Mouse (Mus musculus) neural tube, embryonic 14.5 days (tissue): Measurements from ENCODE around the gene Fam126a. TPM values are rescaled to one million over a fixed set of nuclear protein-coding genes. Genes with fewer than 3 reads are reported as not detected.

Experiments used
- ATAC-seq: fragments of 200-750 bp; cut with Nextera tagmentation; 2 replicates; pipeline ENCODE4 v1.8.0; 2017; ENCODE audit warnings: low read depth, mild to moderate bottlenecking, moderate TSS enrichment, moderate library complexity
- H3K27ac ChIP-seq: fragments of 300-500 bp; sonication (generic); 2 replicates; pipeline ENCODE4 v1.5.1; 2014; ENCODE audit warnings: low read depth, mild to moderate bottlenecking, control low read depth, low read length, moderate library complexity, mixed read lengths
- H3K27me3 ChIP-seq: fragments of 300-500 bp; sonication (generic); 2 replicates; pipeline ENCODE4 v1.6.1; 2014; ENCODE audit warnings: low read length; ENCODE audit not compliant: control insufficient read depth, insufficient read depth
- H3K36me3 ChIP-seq: fragments of 300-500 bp; sonication (generic); 2 replicates; pipeline ENCODE4 v1.6.1; 2014; ENCODE audit warnings: low read length, mixed read lengths; ENCODE audit not compliant: control insufficient read depth, insufficient read depth
- H3K4me1 ChIP-seq: fragments of 300-500 bp; sonication (generic); 2 replicates; pipeline ENCODE4 v1.6.1; 2014; ENCODE audit warnings: low read length; ENCODE audit not compliant: control insufficient read depth, insufficient read depth
- H3K4me2 ChIP-seq: fragments of 300-500 bp; sonication (generic); 2 replicates; pipeline ENCODE4 v1.6.1; 2014; ENCODE audit warnings: mild to moderate bottlenecking, low read depth, low read length, control low read depth
- H3K4me3 ChIP-seq: fragments of 300-500 bp; sonication (generic); 2 replicates; pipeline ENCODE4 v1.5.1; 2014; ENCODE audit warnings: low read depth, low read length, control low read depth, mixed read lengths
- H3K9ac ChIP-seq: fragments of 300-500 bp; sonication (generic); replicated peaks from 2 replicates; pipeline ENCODE4 v1.6.1; 2014; ENCODE audit warnings: low read depth, mild to moderate bottlenecking, control low read depth, low read length, mixed read lengths
- H3K9me3 ChIP-seq: fragments of 300-500 bp; sonication (generic); 2 replicates; pipeline ENCODE4 v1.6.1; 2016; ENCODE audit warnings: low read length; ENCODE audit not compliant: control insufficient read depth
- WGBS: fragments of 180-500 bp; shearing (Covaris S2); extraction: QIAGEN DNeasy Blood & Tissue Kit; methylation state at CpG from one replicate; pipeline ENCODE4 v1.1.7; 2014; 5-methylcytosine and 5-hydroxymethylcytosine counted together
- polyA plus RNA-seq: library from polyadenylated mRNA; unstranded; fragments of >200 nt; fragmentation: Nextera tagmentation; extraction: Ambion mirVana; gene quantifications from 2 replicates; pipeline ENCODE4 v1.2.1, GENCODE M21; 2014

Gene Fam126a
- polyA plus RNA-seq, 1 experiment from 2014 or later = 31.1 TPM

DNA sequence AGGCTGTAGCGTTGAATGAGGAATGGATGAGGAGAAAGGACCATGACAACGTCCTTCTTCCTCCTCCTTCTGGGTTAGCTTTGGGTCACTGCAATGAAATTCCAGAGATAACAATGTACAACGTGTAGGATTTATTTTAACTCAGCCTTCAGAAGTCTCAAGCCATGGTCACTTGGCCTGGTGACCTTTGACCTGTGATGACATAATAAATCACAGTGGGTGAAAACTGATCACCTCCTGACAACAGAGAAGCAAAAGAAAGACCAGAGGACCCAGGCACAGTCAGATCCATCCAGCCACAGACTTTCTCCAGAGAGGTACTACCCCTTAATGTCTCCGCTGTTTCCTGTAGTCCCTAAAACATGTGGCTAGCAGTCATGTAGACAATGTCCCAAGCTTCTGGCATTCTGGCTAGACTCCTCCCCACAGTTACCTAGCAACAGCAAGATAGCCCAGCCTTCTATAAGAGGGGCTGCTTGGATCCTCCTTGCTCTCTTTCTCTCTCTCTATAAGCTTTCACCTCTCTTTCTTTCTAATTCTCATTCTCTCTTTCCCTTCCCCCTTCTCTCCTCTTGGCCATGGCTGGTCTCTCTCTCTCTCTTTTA, 121.9 kb downstream of the Fam126a start:
- 45% methylated on average over 4 of the region's 4 CpGs for WGBS
- Histone ChIP-seq H3K27me3 (no peaks in the 10 kb centered on the region), H3K36me3 (no peaks in the 10 kb centered on the region), H3K9ac (no peak overlapping the region), H3K27ac (no peak overlapping the region), H3K4me1 (no peaks in the 10 kb centered on the region), H3K4me3 (no peak overlapping the region), H3K4me2 (no peak overlapping the region), H3K9me3 (no peaks in the 10 kb centered on the region)
- ATAC-seq = no peak

DNA sequence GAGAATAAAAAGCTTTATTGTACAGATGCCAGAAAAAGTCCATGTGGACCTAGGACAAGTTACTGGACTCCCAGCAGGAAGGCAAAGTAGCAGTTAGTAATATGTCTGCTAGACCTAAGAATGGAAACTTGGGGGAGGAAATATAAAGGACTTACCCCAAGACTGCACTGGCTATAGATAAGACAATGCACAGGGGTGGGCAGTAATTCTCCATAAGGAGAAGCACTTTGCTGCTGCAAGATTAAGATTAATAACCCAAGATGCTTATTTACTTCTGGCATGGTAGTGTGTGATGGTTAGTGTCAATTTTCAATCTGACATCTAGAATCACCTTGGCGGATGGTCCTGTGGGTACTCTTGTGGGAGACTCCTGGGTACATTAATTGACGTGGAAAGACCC, 128.3 kb downstream of the Fam126a start:
- no peak overlapping the region for H3K27ac ChIP-seq
- WGBS = 78% methylated on average over 2 of the region's 2 CpGs
- no peak for ATAC-seq
- no peaks in the 10 kb centered on the region for H3K4me1 ChIP-seq
- no peaks in the 10 kb centered on the region for H3K27me3 ChIP-seq
- no peaks in the 10 kb centered on the region for H3K9me3 ChIP-seq
- no peak overlapping the region for H3K4me2 ChIP-seq
- no peak overlapping the region for H3K9ac ChIP-seq
- H3K36me3 ChIP-seq = no peaks in the 10 kb centered on the region
- H3K4me3 ChIP-seq = no peak overlapping the region

GRCm38 (mm10) chr5:23900190-23900589, 130.3 kb downstream of the Fam126a start:
- no peaks in the 10 kb centered on the region for H3K27me3 ChIP-seq
- H3K4me2 ChIP-seq = no peak overlapping the region
- 77% methylated on average over 4 of the region's 4 CpGs for WGBS
- H3K9me3 ChIP-seq = no peaks in the 10 kb centered on the region
- H3K4me1 ChIP-seq = no peaks in the 10 kb centered on the region
- H3K9ac ChIP-seq = no peak overlapping the region
- no peak for ATAC-seq
- H3K36me3 ChIP-seq = no peaks in the 10 kb centered on the region
- no peak overlapping the region for H3K4me3 ChIP-seq
- H3K27ac ChIP-seq = no peak overlapping the region

DNA sequence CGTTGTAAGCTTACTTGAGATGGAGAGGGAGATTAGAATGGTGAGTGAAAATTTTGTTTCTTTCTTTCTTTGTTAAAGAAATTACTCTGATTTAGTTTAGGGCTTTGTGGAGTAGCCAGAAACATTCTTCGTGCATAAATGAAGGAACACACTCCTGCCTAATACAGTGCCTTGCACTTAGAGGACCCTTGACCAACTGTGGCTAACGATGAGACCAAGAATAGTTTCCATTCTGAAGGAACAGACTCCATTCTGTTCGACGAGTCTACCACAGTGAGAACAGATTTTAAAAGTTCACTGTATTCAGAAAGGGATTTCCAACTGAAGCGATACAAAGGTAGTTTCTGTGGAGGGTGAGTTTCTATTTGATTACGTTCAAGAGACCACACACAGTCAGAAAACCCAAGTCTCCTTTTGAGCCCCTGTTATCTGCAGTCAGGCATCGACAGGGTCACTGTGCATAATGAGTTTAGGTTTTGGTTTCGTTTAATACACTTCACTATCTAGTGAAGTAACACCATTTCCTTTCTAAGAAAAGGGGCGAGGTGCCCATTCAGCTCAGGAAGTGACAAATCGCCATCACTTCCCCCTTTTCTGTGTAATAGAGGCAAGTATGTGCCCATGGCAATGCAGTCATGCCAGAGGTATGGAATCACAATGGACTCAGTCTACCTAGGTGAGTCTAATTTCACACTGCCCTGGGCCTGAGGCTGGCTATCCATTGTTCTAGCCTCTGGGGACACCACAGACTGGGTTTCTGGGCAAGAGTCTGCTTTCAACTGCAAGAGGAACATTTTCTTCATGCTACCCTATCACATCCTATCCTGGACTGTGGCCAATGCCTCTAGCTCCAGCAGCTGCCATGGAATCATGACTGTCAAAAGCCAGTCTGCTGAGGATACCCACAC, 136.4 kb downstream of the Fam126a start:
- no peaks in the 10 kb centered on the region for H3K36me3 ChIP-seq
- H3K4me3 ChIP-seq = no peak overlapping the region
- no peaks in the 10 kb centered on the region for H3K27me3 ChIP-seq
- no peak overlapping the region for H3K4me2 ChIP-seq
- WGBS = 86% methylated on average over 11 of the region's 11 CpGs
- H3K9ac ChIP-seq = no peak overlapping the region
- H3K9me3 ChIP-seq = no peaks in the 10 kb centered on the region
- H3K27ac ChIP-seq = no peak overlapping the region
- H3K4me1 ChIP-seq = no peaks in the 10 kb centered on the region
- ATAC-seq = no peak

GRCm38 (mm10) chr5:23893156-23893863, 137.2 kb downstream of the Fam126a start:
- WGBS = 74% methylated on average over 5 of the region's 5 CpGs
- no peaks in the 10 kb centered on the region for H3K27me3 ChIP-seq
- no peaks in the 10 kb centered on the region for H3K9me3 ChIP-seq
- H3K9ac ChIP-seq = no peak overlapping the region
- H3K4me2 ChIP-seq = no peak overlapping the region
- no peak overlapping the region for H3K4me3 ChIP-seq
- ATAC-seq = no peak
- H3K4me1 ChIP-seq = no peaks in the 10 kb centered on the region
- H3K36me3 ChIP-seq = no peaks in the 10 kb centered on the region
- H3K27ac ChIP-seq = no peak overlapping the region

GRCm38 (mm10) chr5:23890734-23891133, 139.8 kb downstream of the Fam126a start:
- H3K4me1 ChIP-seq = no peaks in the 10 kb centered on the region
- H3K4me3 ChIP-seq = no peak overlapping the region
- 45% methylated on average over 10 of the region's 10 CpGs for WGBS
- no peaks in the 10 kb centered on the region for H3K27me3 ChIP-seq
- no peak overlapping the region for H3K4me2 ChIP-seq
- no peak overlapping the region for H3K27ac ChIP-seq
- H3K9ac ChIP-seq = no peak overlapping the region
- no peaks in the 10 kb centered on the region for H3K36me3 ChIP-seq
- ATAC-seq = no peak
- H3K9me3 ChIP-seq = no peaks in the 10 kb centered on the region

DNA sequence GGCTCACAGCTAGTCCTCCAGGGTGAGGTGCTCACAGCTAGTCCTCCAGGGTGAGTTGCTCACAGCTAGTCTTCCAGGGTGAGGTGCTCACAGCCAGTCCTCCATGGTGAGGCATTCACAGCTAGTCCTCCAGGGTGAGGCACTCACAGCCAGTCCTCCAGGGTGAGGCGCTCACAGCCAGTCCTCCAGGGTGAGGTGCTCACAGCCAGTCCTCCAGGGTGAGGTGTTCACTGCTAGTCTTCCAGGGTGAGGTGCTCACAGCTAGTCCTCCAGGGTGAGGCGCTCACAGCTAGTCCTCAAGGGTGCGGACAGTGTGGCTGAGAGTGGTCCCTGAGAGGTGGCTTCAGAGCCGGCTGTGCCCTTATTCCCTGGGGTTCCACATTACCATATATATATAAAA, 141.0 kb downstream of the Fam126a start:
- Histone ChIP-seq H3K9ac (no peak overlapping the region), H3K27me3 (no peaks in the 10 kb centered on the region), H3K4me1 (no peaks in the 10 kb centered on the region), H3K36me3 (no peaks in the 10 kb centered on the region), H3K4me2 (no peak overlapping the region), H3K9me3 (no peaks in the 10 kb centered on the region), H3K4me3 (no peak overlapping the region), H3K27ac (no peak overlapping the region)
- ATAC-seq = no peak
- 77% methylated on average over 4 of the region's 4 CpGs for WGBS

- WGBS = 83% methylated on average over 3 of the region's 3 CpGs
Measured at GRCm38 (mm10) chr5:23887111-23887510, 143.4 kb downstream of the Fam126a start.

DNA sequence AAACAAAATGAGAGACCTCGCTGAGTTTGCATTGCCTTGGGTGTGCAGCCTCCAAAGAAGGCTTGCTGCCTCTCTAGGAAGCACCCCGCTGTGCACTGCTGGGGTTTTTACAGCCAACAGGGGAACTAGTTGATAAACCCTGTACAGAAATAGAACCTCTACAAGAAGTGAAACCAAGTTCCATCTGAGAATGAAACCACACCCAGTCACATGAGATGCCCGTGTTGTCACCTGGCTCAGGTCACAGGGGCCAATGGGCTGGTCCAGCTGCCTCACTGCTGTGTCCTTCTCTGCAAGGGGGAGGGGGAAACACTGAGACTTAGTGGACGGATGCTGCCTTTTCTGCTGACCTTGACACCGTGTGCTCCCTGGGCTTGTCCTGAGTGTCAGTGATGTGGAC, 156.0 kb downstream of the Fam126a start:
- no peak overlapping the region for H3K9ac ChIP-seq
- 62% methylated on average over 5 of the region's 5 CpGs for WGBS

More at GRCm38 (mm10) chr5:23887111-23887510, 143.4 kb downstream of the Fam126a start:
- H3K9me3 ChIP-seq = no peaks in the 10 kb centered on the region
- H3K27me3 ChIP-seq = no peaks in the 10 kb centered on the region
- no peak overlapping the region for H3K27ac ChIP-seq
- no peak overlapping the region for H3K4me2 ChIP-seq
- no peak overlapping the region for H3K9ac ChIP-seq
- H3K36me3 ChIP-seq = no peaks in the 10 kb centered on the region
- H3K4me3 ChIP-seq = no peak overlapping the region
- ATAC-seq = no peak
- no peaks in the 10 kb centered on the region for H3K4me1 ChIP-seq

More for the DNA sequence above, 156.0 kb downstream of the Fam126a start:
- Histone ChIP-seq H3K9me3 (no peaks in the 10 kb centered on the region), H3K4me1 (no peaks in the 10 kb centered on the region), H3K27me3 (no peaks in the 10 kb centered on the region), H3K36me3 (no peaks in the 10 kb centered on the region), H3K27ac (no peak overlapping the region), H3K4me2 (no peak overlapping the region), H3K4me3 (no peak overlapping the region)
- ATAC-seq = no peak
